Mouse (Mus musculus) brain, embryonic 14.5 days (tissue): ENCODE data around the gene Cdca7l.

ENCODE experiments used
- CTCF ChIP-seq: fragments of 200-500 bp; IDR thresholded peaks from 2 replicates; pipeline ENCODE4 v1.5.1; 2012; ENCODE audit warnings: inconsistent platforms, mild to moderate bottlenecking, moderate library complexity, borderline replicate concordance; ENCODE audit not compliant: insufficient read depth, insufficient read length; ENCODE audit errors: extremely low read depth
- POLR2A ChIP-seq: fragments of 200-500 bp; IDR thresholded peaks from 2 replicates; pipeline ENCODE4 v1.6.1; 2012; ENCODE audit warnings: mild to moderate bottlenecking, inconsistent platforms, borderline replicate concordance; ENCODE audit not compliant: poor library complexity, insufficient read depth, insufficient read length, severe bottlenecking; ENCODE audit errors: extremely low read depth

- TF ChIP-seq POLR2A = no peak
- no peak for TF ChIP-seq CTCF
Observed at GRCm38 (mm10) chr12:117840705-117841104, 36.6 kb downstream of the Cdca7l start.
